In the genomic region with DNA sequence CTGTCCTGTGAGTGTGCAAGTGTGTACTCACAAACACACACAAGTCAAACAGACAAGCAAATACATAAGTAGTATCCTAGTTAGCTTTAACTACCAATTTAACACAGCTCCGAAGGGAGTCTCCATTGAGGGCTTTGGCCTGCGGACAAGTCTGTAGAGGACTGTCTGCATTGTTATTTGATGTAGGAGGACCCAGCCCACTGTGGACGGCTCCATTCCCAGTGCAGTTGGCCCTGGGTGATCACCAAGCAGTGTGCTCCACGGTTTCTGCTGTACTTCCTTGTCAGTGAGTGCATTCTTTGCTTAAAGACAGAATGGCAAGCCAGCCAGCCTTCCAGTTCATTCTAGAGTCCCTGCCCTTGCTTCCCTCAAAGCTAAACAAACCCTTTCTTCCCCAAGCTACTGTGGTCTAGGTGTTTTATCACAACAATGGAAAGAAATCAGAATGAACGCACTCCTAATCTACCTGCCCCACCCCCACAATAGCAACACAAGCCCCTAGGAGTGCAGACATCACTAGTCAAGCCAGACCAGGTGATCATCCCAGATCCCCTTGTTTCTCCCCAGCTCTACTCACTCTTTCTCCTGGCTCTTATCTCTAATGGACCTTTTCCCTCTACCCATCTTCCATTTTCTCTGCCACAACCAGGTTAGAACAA, we compare ENCODE assay signal across 14 mouse cellular contexts.
"Had no signal": no experiment of that assay in that cellular context is flagged by ENCODE, and none has a peak within 500 bp of the region (broad histone marks: within the 10 kb centered on the region; RNA-seq: fewer than 3 reads in every experiment).

No protein-coding gene starts in this region.

- H3K4me1 ChIP-seq: midbrain, embryonic 15.5 days had no signal

- H3K9ac ChIP-seq: liver, embryonic 15.5 days; lung, embryonic 14.5 days; midbrain, embryonic 15.5 days; neural tube, embryonic 12.5 days had no signal

- H3K27ac ChIP-seq: left cerebral cortex, adult 2 months; limb, embryonic 10.5 days; liver, embryonic 15.5 days; midbrain, embryonic 15.5 days; neural tube, embryonic 12.5 days had no signal

- H3K4me2 ChIP-seq: liver, embryonic 11.5 days; liver, embryonic 15.5 days; lung, embryonic 14.5 days; midbrain, embryonic 11.5 days; midbrain, embryonic 15.5 days; neural tube, embryonic 12.5 days had no signal

- H3K36me3 ChIP-seq: midbrain, embryonic 15.5 days; neural tube, embryonic 12.5 days had no signal

- H3K4me3 ChIP-seq: left cerebral cortex, adult 2 months; limb, embryonic 10.5 days; liver, embryonic 15.5 days; megakaryocyte, embryonic 14.5 days; midbrain, embryonic 15.5 days; neural tube, embryonic 12.5 days had no signal

- DNase-seq: kidney, postnatal 25 days; lung, embryonic 14.5 days; lung, postnatal 10 days; lung, postnatal 4 days; spleen, adult 18-20 months; thymus, postnatal 36 days had no signal

- ATAC-seq: midbrain, embryonic 15.5 days had no signal

- H3K9me3 ChIP-seq: limb, embryonic 10.5 days; liver, embryonic 15.5 days; midbrain, embryonic 15.5 days had no signal

- H3K27me3 ChIP-seq: liver, embryonic 15.5 days; megakaryocyte, embryonic 14.5 days; midbrain, embryonic 15.5 days; neural tube, embryonic 12.5 days had no signal
